Mouse (Mus musculus): ENCODE data around the gene Ghdc. TPM values are rescaled to one million over a fixed set of nuclear protein-coding genes. Genes with fewer than 3 reads are reported as not detected.
"Not testable (repeated sequence)": the region's sequence is repeated elsewhere in the genome, so short reads cannot be mapped to it uniquely, and the experiment has no call there.

Gene Ghdc
- polyA plus RNA-seq, 1 experiment from 2014 or later: 2.1 TPM

DNA sequence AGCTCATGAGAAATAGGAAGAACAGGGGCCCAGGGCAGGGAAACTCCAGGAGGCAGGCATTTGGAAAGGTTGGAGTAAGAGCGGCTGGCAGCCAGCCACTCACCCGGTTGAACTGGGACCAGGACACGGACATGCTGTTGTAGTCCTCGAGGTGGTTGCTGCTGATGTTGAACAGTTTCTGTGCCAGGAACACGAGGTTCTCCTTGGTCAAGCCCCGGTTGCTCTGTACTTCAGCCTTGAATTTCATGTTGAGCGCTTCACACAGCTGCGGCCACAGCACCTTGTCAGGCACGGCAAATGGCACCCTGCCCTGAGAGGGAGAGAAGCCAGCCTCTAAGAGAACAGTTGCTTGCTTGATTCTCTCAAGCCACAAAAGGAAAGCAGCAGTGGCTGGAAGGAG, 19.9 kb upstream of the Ghdc start:
- H3K9me3 ChIP-seq (ENCODE audit: control insufficient read depth, low read length): not testable (repeated sequence)

GRCm38 (mm10) chr11:100789702-100790101, 18.9 kb upstream of the Ghdc start:
- no peaks in the 10 kb centered on the region for H3K36me3 ChIP-seq (ENCODE audit: control insufficient read depth, insufficient read depth, low read length)
- no peaks in the 10 kb centered on the region for H3K4me1 ChIP-seq (replicated peaks; ENCODE audit: control insufficient read depth, insufficient read depth, low read length)
- no peaks in the 10 kb centered on the region for H3K9me3 ChIP-seq (ENCODE audit: control insufficient read depth, low read length)
- no peak overlapping the region for H3K9ac ChIP-seq (ENCODE audit: low read depth, low read length)
- no peak overlapping the region for H3K4me3 ChIP-seq (ENCODE audit: low read depth, low read length)
- WGBS: 85% methylated on average over 3 of the region's 3 CpGs
- ATAC-seq (ENCODE audit: low FRiP score) (no peak), DNase-seq (ENCODE audit: low spot score) (no peak)
- H3K27ac ChIP-seq (ENCODE audit: low read depth, low read length): no peak overlapping the region
- no peak overlapping the region for H3K4me2 ChIP-seq (replicated peaks; ENCODE audit: low read depth, low read length)
- H3K27me3 ChIP-seq (ENCODE audit: control insufficient read depth, insufficient read depth, low read length): no peaks in the 10 kb centered on the region

More for the DNA sequence above, 19.9 kb upstream of the Ghdc start:
- not testable (repeated sequence) for H3K4me2 ChIP-seq (replicated peaks; ENCODE audit: low read depth, low read length); ATAC-seq (ENCODE audit: low FRiP score); H3K4me1 ChIP-seq (replicated peaks; ENCODE audit: control insufficient read depth, insufficient read depth, low read length); H3K4me3 ChIP-seq (ENCODE audit: low read depth, low read length); H3K9ac ChIP-seq (ENCODE audit: low read depth, low read length); H3K36me3 ChIP-seq (ENCODE audit: control insufficient read depth, insufficient read depth, low read length); DNase-seq (ENCODE audit: low spot score); H3K27me3 ChIP-seq (ENCODE audit: control insufficient read depth, insufficient read depth, low read length); H3K27ac ChIP-seq (ENCODE audit: low read depth, low read length)
- 90% methylated on average over 9 of the region's 9 CpGs for WGBS

GRCm38 (mm10) chr11:100785774-100786173, 15.0 kb upstream of the Ghdc start:
- Histone ChIP-seq H3K4me2 (replicated peaks; ENCODE audit: low read depth, low read length) (no peak overlapping the region), H3K36me3 (ENCODE audit: control insufficient read depth, insufficient read depth, low read length) (no peaks in the 10 kb centered on the region), H3K27ac (ENCODE audit: low read depth, low read length) (no peak overlapping the region), H3K27me3 (ENCODE audit: control insufficient read depth, insufficient read depth, low read length) (no peaks in the 10 kb centered on the region), H3K9me3 (ENCODE audit: control insufficient read depth, low read length) (no peaks in the 10 kb centered on the region), H3K9ac (ENCODE audit: low read depth, low read length) (no peak overlapping the region), H3K4me1 (replicated peaks; ENCODE audit: control insufficient read depth, insufficient read depth, low read length) (no peaks in the 10 kb centered on the region), H3K4me3 (ENCODE audit: low read depth, low read length) (no peak overlapping the region)
- 96% methylated on average over 2 of the region's 2 CpGs for WGBS
- no peak for DNase-seq (ENCODE audit: low spot score)
- ATAC-seq (ENCODE audit: low FRiP score): no peak

- no peak for ATAC-seq (ENCODE audit: low FRiP score)
- no peak for DNase-seq (ENCODE audit: low spot score)
- WGBS: 85% methylated on average over 8 of the region's 8 CpGs
Observed at GRCm38 (mm10) chr11:100784286-100784685, 13.5 kb upstream of the Ghdc start.

DNA sequence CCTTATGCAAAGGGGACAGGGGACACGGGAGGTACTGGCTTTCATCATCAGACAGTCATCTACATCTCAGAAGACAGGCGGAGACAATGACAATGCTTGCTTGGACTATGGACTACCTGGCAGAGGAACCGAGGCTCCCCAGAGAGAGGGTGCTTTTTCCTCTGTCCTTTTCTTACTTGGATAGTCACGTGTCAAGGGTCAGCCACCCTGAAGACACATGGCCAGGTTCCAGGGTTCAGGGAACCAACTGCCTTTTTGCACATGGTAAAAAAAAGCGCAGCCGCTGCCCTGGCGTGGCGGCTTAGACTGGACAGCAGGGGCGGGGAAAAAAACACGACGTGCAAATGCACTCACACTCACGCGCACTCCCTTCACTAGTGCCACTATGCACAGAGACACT, 11.8 kb upstream of the Ghdc start:
- H3K4me1 ChIP-seq (replicated peaks; ENCODE audit: control insufficient read depth, insufficient read depth, low read length): no peaks in the 10 kb centered on the region
- ATAC-seq (ENCODE audit: low FRiP score): no peak
- no peaks in the 10 kb centered on the region for H3K9me3 ChIP-seq (ENCODE audit: control insufficient read depth, low read length)
- DNase-seq (ENCODE audit: low spot score): no peak
- no peak overlapping the region for H3K9ac ChIP-seq (ENCODE audit: low read depth, low read length)
- 91% methylated on average over 13 of the region's 13 CpGs for WGBS
- no peaks in the 10 kb centered on the region for H3K36me3 ChIP-seq (ENCODE audit: control insufficient read depth, insufficient read depth, low read length)
- H3K27ac ChIP-seq (ENCODE audit: low read depth, low read length): no peak overlapping the region
- H3K4me3 ChIP-seq (ENCODE audit: low read depth, low read length): no peak overlapping the region
- no peaks in the 10 kb centered on the region for H3K27me3 ChIP-seq (ENCODE audit: control insufficient read depth, insufficient read depth, low read length)
- H3K4me2 ChIP-seq (replicated peaks; ENCODE audit: low read depth, low read length): no peak overlapping the region

More at GRCm38 (mm10) chr11:100784286-100784685, 13.5 kb upstream of the Ghdc start:
- Histone ChIP-seq H3K9ac (ENCODE audit: low read depth, low read length) (no peak overlapping the region), H3K4me3 (ENCODE audit: low read depth, low read length) (no peak overlapping the region), H3K27me3 (ENCODE audit: control insufficient read depth, insufficient read depth, low read length) (no peaks in the 10 kb centered on the region), H3K9me3 (ENCODE audit: control insufficient read depth, low read length) (no peaks in the 10 kb centered on the region), H3K36me3 (ENCODE audit: control insufficient read depth, insufficient read depth, low read length) (no peaks in the 10 kb centered on the region), H3K27ac (ENCODE audit: low read depth, low read length) (no peak overlapping the region), H3K4me1 (replicated peaks; ENCODE audit: control insufficient read depth, insufficient read depth, low read length) (no peaks in the 10 kb centered on the region), H3K4me2 (replicated peaks; ENCODE audit: low read depth, low read length) (no peak overlapping the region)

DNA sequence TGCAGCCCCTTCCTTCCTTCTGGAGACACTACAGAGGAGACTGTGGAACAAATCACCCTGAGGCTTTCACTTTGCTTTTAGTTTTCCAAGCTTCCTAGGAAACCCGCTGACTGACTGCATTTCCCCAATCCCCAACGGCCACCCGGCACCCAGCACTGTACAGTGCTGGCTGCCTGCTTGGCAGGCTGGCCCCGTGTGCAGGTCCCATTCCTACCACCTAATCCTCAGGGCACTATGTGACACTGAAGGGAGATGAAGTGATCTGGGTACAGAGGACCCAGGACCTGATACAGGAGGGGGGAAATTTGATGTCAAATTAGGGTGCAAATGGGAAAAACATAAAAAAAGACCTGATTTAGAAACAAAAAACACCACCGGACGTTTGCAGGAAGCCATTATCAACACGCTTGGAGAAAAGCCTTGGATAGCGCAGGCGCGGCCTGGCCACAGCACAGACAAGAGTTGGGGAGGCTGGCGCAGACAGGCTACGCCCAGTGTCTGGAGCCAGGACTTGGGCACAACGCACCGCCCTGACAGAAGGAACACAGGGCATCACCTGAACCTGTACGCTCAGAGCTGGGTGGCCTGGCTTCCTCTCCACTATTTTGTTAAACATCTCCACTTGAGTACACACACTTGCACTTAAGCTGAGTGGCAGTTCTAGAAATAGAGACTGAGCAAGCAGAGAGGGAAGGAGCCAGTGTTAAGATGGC, 11.2 kb upstream of the Ghdc start:
- H3K27me3 ChIP-seq (ENCODE audit: control insufficient read depth, insufficient read depth, low read length): no peaks in the 10 kb centered on the region
- H3K4me2 ChIP-seq (replicated peaks; ENCODE audit: low read depth, low read length): no peak overlapping the region
- ATAC-seq (ENCODE audit: low FRiP score) (no peak), DNase-seq (ENCODE audit: low spot score) (no peak)
- H3K9me3 ChIP-seq (ENCODE audit: control insufficient read depth, low read length): no peaks in the 10 kb centered on the region
- H3K36me3 ChIP-seq (ENCODE audit: control insufficient read depth, insufficient read depth, low read length): no peaks in the 10 kb centered on the region
- H3K4me1 ChIP-seq (replicated peaks; ENCODE audit: control insufficient read depth, insufficient read depth, low read length): no peaks in the 10 kb centered on the region
- WGBS: 86% methylated on average over 15 of the region's 15 CpGs
- no peak overlapping the region for H3K4me3 ChIP-seq (ENCODE audit: low read depth, low read length)
- H3K9ac ChIP-seq (ENCODE audit: low read depth, low read length): no peak overlapping the region
- H3K27ac ChIP-seq (ENCODE audit: low read depth, low read length): no peak overlapping the region

DNA sequence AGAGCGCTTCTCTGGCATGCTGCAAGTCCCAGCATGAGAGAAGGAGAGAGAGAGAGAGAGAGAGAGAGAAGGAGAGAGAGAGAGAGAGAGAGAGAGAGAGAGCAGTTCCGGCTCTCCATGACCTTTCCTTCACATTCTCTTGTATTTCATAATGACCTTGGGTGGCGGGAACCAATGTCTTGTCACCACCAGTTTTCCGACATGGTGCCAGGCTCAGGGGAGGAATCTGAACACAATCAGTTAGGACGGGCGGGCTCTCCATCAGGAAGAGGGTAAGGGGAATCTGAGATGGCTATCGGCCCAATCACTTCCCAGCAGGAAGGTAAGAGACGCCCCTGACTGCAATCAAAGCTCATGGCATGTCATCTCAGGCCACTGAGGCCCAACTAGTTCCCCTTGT, 9.5 kb upstream of the Ghdc start:
- no peaks in the 10 kb centered on the region for H3K36me3 ChIP-seq (ENCODE audit: control insufficient read depth, insufficient read depth, low read length)
- no peaks in the 10 kb centered on the region for H3K4me1 ChIP-seq (replicated peaks; ENCODE audit: control insufficient read depth, insufficient read depth, low read length)
- 82% methylated on average over 8 of the region's 8 CpGs for whole genome bisulfite sequencing
- no peak overlapping the region for H3K4me2 ChIP-seq (replicated peaks; ENCODE audit: low read depth, low read length)
- H3K27me3 ChIP-seq (ENCODE audit: control insufficient read depth, insufficient read depth, low read length): no peaks in the 10 kb centered on the region
- no peak overlapping the region for H3K9ac ChIP-seq (ENCODE audit: low read depth, low read length)
- DNase-seq (ENCODE audit: low spot score): no peak
- no peak overlapping the region for H3K27ac ChIP-seq (ENCODE audit: low read depth, low read length)
- no peaks in the 10 kb centered on the region for H3K9me3 ChIP-seq (ENCODE audit: control insufficient read depth, low read length)
- H3K4me3 ChIP-seq (ENCODE audit: low read depth, low read length): no peak overlapping the region
- ATAC-seq (ENCODE audit: low FRiP score): no peak

- H3K36me3 ChIP-seq (ENCODE audit: control insufficient read depth, insufficient read depth, low read length): no peaks in the 10 kb centered on the region
- H3K4me1 ChIP-seq (replicated peaks; ENCODE audit: control insufficient read depth, insufficient read depth, low read length): no peaks in the 10 kb centered on the region
- H3K27ac ChIP-seq (ENCODE audit: low read depth, low read length): no peak overlapping the region
- no peak overlapping the region for H3K4me3 ChIP-seq (ENCODE audit: low read depth, low read length)
- no peaks in the 10 kb centered on the region for H3K27me3 ChIP-seq (ENCODE audit: control insufficient read depth, insufficient read depth, low read length)
- DNase-seq (ENCODE audit: low spot score) (no peak), ATAC-seq (ENCODE audit: low FRiP score) (no peak)
- no peak overlapping the region for H3K9ac ChIP-seq (ENCODE audit: low read depth, low read length)
- H3K9me3 ChIP-seq (ENCODE audit: control insufficient read depth, low read length): no peaks in the 10 kb centered on the region
- WGBS: 75% methylated on average over 3 of the region's 3 CpGs
- no peak overlapping the region for H3K4me2 ChIP-seq (replicated peaks; ENCODE audit: low read depth, low read length)
Observed at GRCm38 (mm10) chr11:100778069-100778468, 7.3 kb upstream of the Ghdc start.

- WGBS: 84% methylated on average over 10 of the region's 10 CpGs
- no peak overlapping the region for H3K4me3 ChIP-seq (ENCODE audit: low read depth, low read length)
- ATAC-seq (ENCODE audit: low FRiP score) (no peak), DNase-seq (ENCODE audit: low spot score) (no peak)
- no peak overlapping the region for H3K4me2 ChIP-seq (replicated peaks; ENCODE audit: low read depth, low read length)
- H3K36me3 ChIP-seq (ENCODE audit: control insufficient read depth, insufficient read depth, low read length): no peaks in the 10 kb centered on the region
- no peaks in the 10 kb centered on the region for H3K4me1 ChIP-seq (replicated peaks; ENCODE audit: control insufficient read depth, insufficient read depth, low read length)
- H3K9ac ChIP-seq (ENCODE audit: low read depth, low read length): no peak overlapping the region
- no peaks in the 10 kb centered on the region for H3K27me3 ChIP-seq (ENCODE audit: control insufficient read depth, insufficient read depth, low read length)
- H3K27ac ChIP-seq (ENCODE audit: low read depth, low read length): no peak overlapping the region
- H3K9me3 ChIP-seq (ENCODE audit: control insufficient read depth, low read length): no peaks in the 10 kb centered on the region
Observed at GRCm38 (mm10) chr11:100775921-100776320, 5.2 kb upstream of the Ghdc start.
